Mouse (Mus musculus) cerebellum, adult 11-12 months (tissue): ENCODE results near the gene Gm20425.

Experiments used
- DNase-seq: peaks from one replicate; pipeline ENCODE4 v3.0.0; 2022

Gm20425 gene

GRCm38 (mm10) chr9:103230151-103230951 is at the start of gene Gm20425, which contains the start of gene Trf:
Gm20425 (minus strand) TSS chr9:103230307.
Trf (minus strand) TSS chr9:103230444.
- DNase-seq = peak; percentile 41

GRCm38 (mm10) chr9:103276876-103277275 is 46.8 kb upstream of the Gm20425 start:
- no peak for DNase-seq

- DNase-seq = no peak
Measured at GRCm38 (mm10) chr9:103275676-103276075, 45.6 kb upstream of the Gm20425 start.

- no peak for DNase-seq
Measured at GRCm38 (mm10) chr9:103274819-103275218, 44.7 kb upstream of the Gm20425 start.

GRCm38 (mm10) chr9:103271104-103271503 is 41.0 kb upstream of the Gm20425 start:
- no peak for DNase-seq

- DNase-seq = no peak
Measured at GRCm38 (mm10) chr9:103265778-103266177, 35.7 kb upstream of the Gm20425 start.

GRCm38 (mm10) chr9:103252906-103253305 is 22.8 kb upstream of the Gm20425 start:
- DNase-seq = no peak

- no peak for DNase-seq
Measured at GRCm38 (mm10) chr9:103248618-103249017, 18.5 kb upstream of the Gm20425 start.

GRCm38 (mm10) chr9:103246526-103247168 is 16.5 kb upstream of the Gm20425 start:
- no peak for DNase-seq

- DNase-seq = no peak
Measured at GRCm38 (mm10) chr9:103243640-103244039, 13.5 kb upstream of the Gm20425 start.

GRCm38 (mm10) chr9:103241206-103241605 is 11.1 kb upstream of the Gm20425 start:
- no peak for DNase-seq

GRCm38 (mm10) chr9:103239471-103239870 is 9.4 kb upstream of the Gm20425 start:
- no peak for DNase-seq

- no peak for DNase-seq
Measured at GRCm38 (mm10) chr9:103234565-103235165, 4.6 kb upstream of the Gm20425 start.

GRCm38 (mm10) chr9:103234059-103234458 is 4.0 kb upstream of the Gm20425 start:
- DNase-seq = no peak

GRCm38 (mm10) chr9:103233006-103233395 is 2.9 kb upstream of the Gm20425 start:
- DNase-seq = no peak

GRCm38 (mm10) chr9:103232232-103233005 is 2.3 kb upstream of the Gm20425 start:
- no peak for DNase-seq

- DNase-seq = no peak
Measured at GRCm38 (mm10) chr9:103229037-103229867, 855 bp downstream of the Gm20425 start.

- no peak for DNase-seq
Measured at GRCm38 (mm10) chr9:103228370-103229003, 1.6 kb downstream of the Gm20425 start.

GRCm38 (mm10) chr9:103227760-103228159 is 2.3 kb downstream of the Gm20425 start:
- no peak for DNase-seq

- DNase-seq = no peak
Measured at GRCm38 (mm10) chr9:103226806-103227205, 3.3 kb downstream of the Gm20425 start.

GRCm38 (mm10) chr9:103225464-103225863 is 4.6 kb downstream of the Gm20425 start:
- no peak for DNase-seq

- DNase-seq = no peak
Measured at GRCm38 (mm10) chr9:103224721-103225120, 5.4 kb downstream of the Gm20425 start.
